Mouse (Mus musculus): ENCODE measurements at regions not wholly inside any gene's neighbourhood (a gene's known extent, or its start where the extent isn't known, plus 50 kb on each side); places are given as distances from the start of the nearest gene placed in this dataset.

DNA sequence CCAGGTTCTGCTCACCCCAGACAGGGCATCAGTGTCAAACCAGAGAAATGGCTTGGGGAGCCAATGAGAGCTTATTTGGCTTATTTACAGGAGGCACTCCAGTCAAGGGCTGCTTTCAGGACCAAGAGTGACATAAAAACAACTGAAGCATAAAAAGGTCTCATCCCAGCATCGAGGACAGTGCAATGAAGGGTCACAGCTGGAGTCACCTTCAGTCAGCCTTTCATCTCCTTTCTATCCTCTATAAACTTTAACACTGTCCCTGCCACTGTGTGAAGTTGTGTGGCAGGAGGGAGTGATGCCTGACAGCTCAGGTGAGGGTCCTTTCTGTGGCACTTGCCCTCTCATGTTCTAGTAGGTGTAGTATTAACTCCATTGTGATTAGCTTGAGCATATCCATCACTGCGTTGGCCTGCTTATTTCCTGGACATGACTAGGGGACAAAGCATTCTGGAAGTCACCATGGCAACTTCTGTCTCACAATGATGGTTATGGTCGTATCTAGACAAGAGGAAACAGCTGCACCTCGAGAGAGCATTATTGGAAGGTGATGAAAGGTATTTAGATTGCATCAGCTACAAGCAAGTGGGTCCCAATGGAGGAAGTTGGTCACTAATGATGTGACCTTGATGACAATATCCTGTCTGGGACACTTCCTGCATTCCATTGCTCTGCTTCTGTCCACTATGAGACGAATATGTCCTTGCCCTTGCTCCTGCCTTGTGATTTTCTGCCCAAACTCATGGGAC is 87.8 kb upstream of the Enpp6 start:
- TF ChIP-seq CTCF (IDR thresholded peaks at IDR 0.05; ENCODE audit: borderline replicate concordance, extremely low read depth, insufficient read depth, insufficient read length) (no peak), POLR2A (IDR thresholded peaks at IDR 0.05; ENCODE audit: borderline replicate concordance, extremely low read depth, insufficient read depth, insufficient read length, poor library complexity, severe bottlenecking) (no peak)

DNA sequence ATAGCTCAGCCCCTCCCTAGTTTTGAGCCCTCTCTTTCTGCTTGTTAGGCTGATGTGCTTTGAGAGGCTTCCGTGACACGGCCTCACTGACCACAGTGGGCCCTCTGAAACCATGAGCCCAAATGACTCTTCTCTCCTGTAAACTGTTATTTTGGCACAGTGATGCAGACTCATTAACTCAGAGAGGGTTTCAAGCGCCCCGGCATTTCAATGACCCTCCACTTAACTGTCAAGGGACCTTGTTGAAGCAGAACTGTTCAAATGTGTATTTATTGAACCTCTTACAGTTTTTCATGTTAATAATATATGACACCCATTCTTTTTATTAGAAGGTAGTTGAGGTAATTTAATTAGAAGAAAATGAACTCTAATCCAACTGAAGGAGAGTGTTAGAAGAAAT is 85.9 kb upstream of the Enpp6 start:
- TF ChIP-seq POLR2A (IDR thresholded peaks at IDR 0.05; ENCODE audit: borderline replicate concordance, extremely low read depth, insufficient read depth, insufficient read length, poor library complexity, severe bottlenecking) (no peak), CTCF (IDR thresholded peaks at IDR 0.05; ENCODE audit: borderline replicate concordance, extremely low read depth, insufficient read depth, insufficient read length) (no peak)
- DNase-seq (ENCODE audit: low read depth), result peak; percentile 57

More for the DNA sequence above, 87.8 kb upstream of the Enpp6 start:
- no peak for DNase-seq (ENCODE audit: low read depth)

DNA sequence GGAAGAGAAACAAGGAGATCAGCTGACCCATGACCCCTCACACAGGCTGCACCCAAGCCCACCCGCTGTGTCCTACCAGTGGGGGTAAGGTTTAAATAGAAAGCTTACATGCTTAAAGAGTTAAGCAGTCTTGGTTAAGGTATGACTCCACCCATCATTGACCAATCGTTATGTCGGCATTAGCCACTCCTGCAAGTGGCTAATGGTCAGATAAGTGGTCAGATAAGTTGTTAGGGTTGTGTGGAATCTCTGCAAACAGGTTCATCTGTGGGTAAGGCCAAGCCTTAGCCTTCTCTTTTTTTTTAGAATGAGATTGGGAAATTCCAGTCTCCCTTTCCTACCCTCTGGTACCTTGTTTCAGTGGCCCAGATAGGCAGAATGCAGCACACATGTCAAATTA is 82.0 kb upstream of the Enpp6 start:
- DNase-seq (ENCODE audit: low read depth), result no peak
- no peak for TF ChIP-seq POLR2A (IDR thresholded peaks at IDR 0.05; ENCODE audit: borderline replicate concordance, extremely low read depth, insufficient read depth, insufficient read length, poor library complexity, severe bottlenecking)
- no peak for TF ChIP-seq CTCF (IDR thresholded peaks at IDR 0.05; ENCODE audit: borderline replicate concordance, extremely low read depth, insufficient read depth, insufficient read length)

DNA sequence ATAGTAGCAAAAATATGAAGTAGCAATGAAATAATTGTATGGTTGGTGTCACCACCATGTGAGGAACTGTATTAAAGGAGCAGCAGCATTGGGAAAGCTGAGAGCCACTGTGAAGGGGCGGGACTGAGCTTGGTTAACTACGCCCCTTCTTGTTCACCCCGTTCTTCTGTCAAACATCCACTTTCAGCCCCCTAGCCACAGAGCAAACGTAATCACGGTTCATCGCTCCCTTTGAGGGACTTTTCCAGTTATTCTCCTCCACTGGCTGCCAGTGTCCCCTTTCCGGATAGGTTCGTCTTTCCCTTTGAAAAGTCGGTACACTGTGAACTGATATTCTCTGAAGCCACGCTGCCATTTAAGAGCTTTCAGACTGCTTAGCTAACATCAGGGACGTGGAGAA is 79.3 kb upstream of the Enpp6 start:
- peak; percentile 42 for DNase-seq (ENCODE audit: low read depth)

DNA sequence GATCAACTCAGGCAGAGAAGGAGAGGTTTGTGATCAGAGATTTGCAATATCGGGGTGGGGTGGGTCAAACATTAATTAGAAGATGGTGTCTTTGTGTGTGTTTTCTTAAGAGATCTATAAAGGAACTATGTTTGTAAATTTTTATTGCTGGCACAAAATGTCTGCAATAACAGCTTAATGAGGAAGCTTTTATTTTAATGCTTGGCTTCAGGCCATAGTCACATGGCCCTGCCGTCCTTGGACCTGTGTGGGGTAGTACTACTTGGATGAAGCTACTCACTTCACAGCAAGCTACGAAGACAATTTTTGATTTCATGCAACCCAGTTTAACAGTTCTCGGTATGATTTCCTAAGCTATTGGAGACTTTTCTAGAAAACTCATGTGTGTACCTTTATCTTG is 78.5 kb upstream of the Enpp6 start:
- TF ChIP-seq POLR2A (IDR thresholded peaks at IDR 0.05; ENCODE audit: borderline replicate concordance, extremely low read depth, insufficient read depth, insufficient read length, poor library complexity, severe bottlenecking) (no peak), CTCF (IDR thresholded peaks at IDR 0.05; ENCODE audit: borderline replicate concordance, extremely low read depth, insufficient read depth, insufficient read length) (no peak)
- DNase-seq (ENCODE audit: low read depth), result no peak

More for the DNA sequence above, 79.3 kb upstream of the Enpp6 start:
- TF ChIP-seq CTCF (IDR thresholded peaks at IDR 0.05; ENCODE audit: borderline replicate concordance, extremely low read depth, insufficient read depth, insufficient read length), result no peak
- no peak for TF ChIP-seq POLR2A (IDR thresholded peaks at IDR 0.05; ENCODE audit: borderline replicate concordance, extremely low read depth, insufficient read depth, insufficient read length, poor library complexity, severe bottlenecking)

DNA sequence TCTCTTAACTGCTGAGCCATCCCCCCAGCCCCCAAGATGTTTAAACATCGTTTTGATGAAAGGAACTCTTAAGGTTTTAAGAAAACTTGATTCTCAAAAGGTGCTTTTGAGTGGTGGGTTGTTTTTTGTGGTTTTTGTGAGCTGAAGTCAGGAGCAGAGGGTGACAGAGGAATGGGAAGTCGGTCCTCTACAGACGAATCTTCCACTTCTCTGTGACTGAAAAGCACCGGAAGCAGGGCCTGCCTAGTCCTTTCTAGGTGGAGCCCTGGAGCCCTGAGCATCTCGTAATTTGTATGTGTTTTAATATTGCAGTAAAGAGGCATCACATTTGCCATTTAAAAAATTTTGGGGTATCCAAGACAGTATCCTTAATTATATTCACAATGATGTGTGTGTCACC is 72.7 kb upstream of the Enpp6 start:
- TF ChIP-seq CTCF (IDR thresholded peaks at IDR 0.05; ENCODE audit: borderline replicate concordance, extremely low read depth, insufficient read depth, insufficient read length) (no peak), POLR2A (IDR thresholded peaks at IDR 0.05; ENCODE audit: borderline replicate concordance, extremely low read depth, insufficient read depth, insufficient read length, poor library complexity, severe bottlenecking) (no peak)
- no peak for DNase-seq (ENCODE audit: low read depth)

DNA sequence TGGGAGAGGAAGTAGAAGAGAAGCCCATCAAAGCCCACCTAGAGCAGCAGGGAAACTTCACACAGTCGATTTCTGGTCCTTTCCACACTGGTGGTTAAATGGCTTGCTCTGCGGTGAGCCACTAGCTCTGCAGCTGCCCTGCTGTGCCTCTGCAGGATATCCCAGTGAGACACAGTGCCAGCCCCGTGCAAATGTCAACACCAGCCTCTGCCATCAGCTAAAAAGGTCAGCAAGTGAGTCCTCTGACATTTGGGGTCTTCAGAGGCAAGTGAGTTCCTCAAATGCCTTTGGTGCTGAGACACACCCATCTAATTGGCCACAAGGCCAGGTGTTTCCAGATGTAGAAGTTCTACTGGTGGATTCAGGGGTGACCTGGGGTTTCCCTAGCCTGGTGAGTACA is 66.6 kb upstream of the Enpp6 start:
- no peak for TF ChIP-seq POLR2A (IDR thresholded peaks at IDR 0.05; ENCODE audit: borderline replicate concordance, extremely low read depth, insufficient read depth, insufficient read length, poor library complexity, severe bottlenecking)
- TF ChIP-seq CTCF (IDR thresholded peaks at IDR 0.05; ENCODE audit: borderline replicate concordance, extremely low read depth, insufficient read depth, insufficient read length), result no peak
- DNase-seq (ENCODE audit: low read depth), result no peak

DNA sequence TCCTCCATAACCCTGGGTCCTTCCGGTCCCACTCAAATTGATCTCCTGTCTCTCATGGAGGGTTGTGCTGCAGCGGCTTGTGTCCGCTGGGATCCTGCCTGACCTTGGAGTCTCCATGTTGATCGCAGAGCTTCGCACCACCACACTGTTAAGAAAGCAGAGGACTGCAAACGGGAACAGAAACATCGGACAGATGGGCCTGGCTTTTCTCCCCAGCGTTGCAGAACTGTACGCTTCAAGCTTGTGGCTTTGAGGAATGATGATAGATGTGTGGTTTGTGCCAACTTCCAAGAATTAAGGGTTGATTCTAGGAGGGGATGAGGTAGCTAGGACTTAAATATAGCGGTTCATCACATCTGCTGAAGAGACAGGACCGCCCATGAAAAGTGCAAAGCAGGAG is 65.6 kb upstream of the Enpp6 start:
- TF ChIP-seq CTCF (IDR thresholded peaks at IDR 0.05; ENCODE audit: borderline replicate concordance, extremely low read depth, insufficient read depth, insufficient read length) (no peak), POLR2A (IDR thresholded peaks at IDR 0.05; ENCODE audit: borderline replicate concordance, extremely low read depth, insufficient read depth, insufficient read length, poor library complexity, severe bottlenecking) (no peak)
- no peak for DNase-seq (ENCODE audit: low read depth)

DNA sequence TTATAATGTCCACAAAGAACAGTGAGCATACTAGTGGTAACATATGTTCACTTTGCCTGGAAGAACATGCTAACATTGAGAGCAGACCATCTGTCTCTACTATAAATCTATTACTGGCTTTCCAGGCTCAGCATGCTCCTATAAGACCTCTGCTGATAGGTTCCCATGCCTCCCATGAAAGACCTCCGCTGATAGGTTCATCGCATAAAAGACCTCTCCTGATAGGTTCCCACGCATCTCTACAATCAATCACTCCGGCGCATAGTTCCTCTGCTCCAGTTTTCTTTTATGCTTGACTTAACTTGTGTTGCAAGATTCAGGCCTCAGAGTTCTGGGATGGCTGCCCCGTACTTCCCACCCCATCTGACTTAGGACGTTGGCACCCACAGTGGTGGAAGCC is 65.1 kb upstream of the Enpp6 start:
- peak; percentile 11 for DNase-seq (ENCODE audit: low read depth)
- no peak for TF ChIP-seq CTCF (IDR thresholded peaks at IDR 0.05; ENCODE audit: borderline replicate concordance, extremely low read depth, insufficient read depth, insufficient read length)
- no peak for TF ChIP-seq POLR2A (IDR thresholded peaks at IDR 0.05; ENCODE audit: borderline replicate concordance, extremely low read depth, insufficient read depth, insufficient read length, poor library complexity, severe bottlenecking)

DNA sequence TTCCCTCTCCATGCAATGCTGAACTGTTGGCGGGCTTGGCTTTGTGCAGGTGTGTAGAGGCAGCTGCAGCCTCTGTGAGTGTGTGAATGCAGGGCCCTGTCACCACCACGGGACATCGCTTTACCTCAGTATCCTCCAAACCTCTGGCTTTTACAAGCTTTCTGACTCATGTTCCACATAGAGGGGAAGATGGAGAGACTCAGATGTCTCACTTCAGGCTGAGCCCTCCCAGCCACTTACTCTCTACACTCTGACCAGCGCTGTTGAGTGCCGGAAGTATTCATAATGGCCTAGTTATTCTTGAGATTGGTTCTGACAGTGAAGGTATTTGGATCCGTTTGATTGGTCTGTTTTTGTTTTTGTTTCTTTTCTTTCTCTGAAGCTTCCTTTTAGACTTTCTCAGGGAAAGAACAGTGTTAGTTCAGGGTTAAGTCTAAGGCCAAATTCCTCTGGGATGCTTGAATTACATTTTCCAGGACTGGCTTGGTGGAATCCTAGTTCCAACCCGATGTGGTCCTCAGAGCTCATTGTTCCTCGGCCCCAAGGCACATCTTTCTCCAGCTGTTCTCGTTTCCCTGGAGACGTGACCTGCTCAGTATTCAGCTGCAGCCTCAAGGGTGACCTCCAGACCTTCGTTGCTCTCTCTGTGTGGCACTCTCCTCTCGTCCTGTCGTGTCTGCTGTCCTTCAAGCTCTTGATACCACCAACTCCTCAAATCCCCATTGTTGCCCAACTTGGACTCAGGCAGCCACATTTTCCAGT is 61.7 kb upstream of the Enpp6 start:
- peak; percentile 9 for DNase-seq (ENCODE audit: low read depth)
- TF ChIP-seq CTCF (IDR thresholded peaks at IDR 0.05; ENCODE audit: borderline replicate concordance, extremely low read depth, insufficient read depth, insufficient read length) (no peak), POLR2A (IDR thresholded peaks at IDR 0.05; ENCODE audit: borderline replicate concordance, extremely low read depth, insufficient read depth, insufficient read length, poor library complexity, severe bottlenecking) (no peak)

DNA sequence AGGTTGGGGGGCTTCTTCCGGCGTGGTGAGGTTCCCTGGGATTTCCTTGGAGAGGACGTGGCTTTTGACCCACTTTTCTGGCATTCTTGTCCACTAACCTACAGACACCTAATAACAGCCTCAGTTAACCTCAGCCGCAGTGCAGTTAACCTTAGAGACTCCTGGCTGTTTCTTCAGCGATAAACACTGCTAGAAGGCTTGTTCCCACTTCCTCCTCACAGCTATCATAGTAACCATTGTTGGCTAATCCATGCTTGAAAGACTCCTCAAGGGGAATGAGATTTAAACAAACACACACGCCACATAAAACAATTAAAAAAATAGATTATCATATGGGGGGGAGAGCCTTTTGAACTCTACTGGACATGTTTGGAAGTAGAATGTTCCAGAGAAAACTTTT is 58.0 kb upstream of the Enpp6 start:
- no peak for TF ChIP-seq CTCF (IDR thresholded peaks at IDR 0.05; ENCODE audit: borderline replicate concordance, extremely low read depth, insufficient read depth, insufficient read length)
- DNase-seq (ENCODE audit: low read depth), result no peak

DNA sequence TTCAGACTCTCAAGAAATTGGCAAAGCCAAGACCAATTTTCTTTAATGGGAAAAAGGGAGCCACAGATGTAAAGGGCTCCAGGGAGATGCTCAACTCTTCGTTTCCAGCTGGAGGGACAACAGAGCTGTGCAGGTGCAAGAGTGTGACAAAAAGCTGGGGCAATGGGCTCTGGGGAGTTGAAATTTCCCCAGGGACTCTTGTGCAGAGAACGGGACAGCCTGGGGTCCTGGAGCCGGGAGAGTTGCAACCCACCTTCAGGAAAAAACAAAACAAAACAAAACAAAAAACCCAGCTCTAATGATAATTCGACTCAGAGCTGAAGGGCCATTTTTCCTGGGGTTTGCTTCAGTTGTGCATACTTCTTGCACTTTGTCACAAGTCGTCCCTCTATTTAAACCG is 57.0 kb upstream of the Enpp6 start:
- no peak for TF ChIP-seq POLR2A (IDR thresholded peaks at IDR 0.05; ENCODE audit: borderline replicate concordance, extremely low read depth, insufficient read depth, insufficient read length, poor library complexity, severe bottlenecking)
- no peak for TF ChIP-seq CTCF (IDR thresholded peaks at IDR 0.05; ENCODE audit: borderline replicate concordance, extremely low read depth, insufficient read depth, insufficient read length)
- DNase-seq (ENCODE audit: low read depth), result no peak
